Mouse (Mus musculus): ENCODE results near the gene Bag2.

- TF ChIP-seq CTCF (IDR thresholded peaks at IDR 0.05; ENCODE audit: borderline replicate concordance, extremely low read depth, insufficient read depth, insufficient read length) (no peak), POLR2A (IDR thresholded peaks at IDR 0.05; ENCODE audit: borderline replicate concordance, extremely low read depth, insufficient read depth, insufficient read length, poor library complexity, severe bottlenecking) (no peak)
These were observed 18.8 kb downstream of the Bag2 start for GRCm38 (mm10) chr1:33738681-33739278.
